Mouse (Mus musculus): Measurements from ENCODE around the gene Perm1.

Gene Perm1

DNA sequence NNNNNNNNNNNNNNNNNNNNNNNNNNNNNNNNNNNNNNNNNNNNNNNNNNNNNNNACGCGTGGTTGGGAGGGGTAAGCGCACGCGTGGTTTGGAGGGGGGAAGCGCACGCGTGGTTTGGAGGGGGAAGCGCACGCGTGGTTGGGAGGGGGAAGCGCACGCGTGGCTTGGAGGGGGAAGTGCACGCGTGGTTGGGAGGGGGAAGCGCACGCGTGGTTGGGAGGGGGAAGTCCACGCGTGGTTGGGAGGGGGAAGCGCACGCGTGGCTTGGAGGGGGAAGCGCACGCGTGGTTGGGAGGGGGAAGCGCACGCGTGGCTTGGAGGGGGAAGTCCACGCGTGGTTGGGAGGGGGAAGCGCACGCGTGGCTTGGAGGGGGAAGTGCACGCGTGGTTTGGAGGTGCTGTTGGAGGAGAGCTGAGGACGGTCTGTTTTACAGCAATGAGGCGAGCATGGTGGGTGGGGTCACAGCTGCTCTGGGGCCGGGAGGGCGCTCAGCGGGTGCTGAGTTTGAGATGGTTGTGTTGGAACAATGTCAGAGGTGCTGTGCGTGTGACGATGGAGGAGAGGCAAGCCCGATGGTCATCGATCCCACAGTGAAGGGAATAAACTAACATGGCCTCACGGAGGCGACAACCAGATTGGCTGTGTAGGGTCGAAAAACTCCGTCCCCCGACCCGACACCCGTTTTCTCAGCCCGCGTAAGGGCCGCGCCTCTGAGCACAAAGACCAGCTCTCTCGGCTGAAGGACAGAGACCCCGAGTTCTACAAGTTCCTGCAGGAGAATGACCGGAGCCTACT is 21.2 kb downstream of the Perm1 start:
- no peak for DNase-seq (ENCODE audit: low spot score in 2 of 2)

DNA sequence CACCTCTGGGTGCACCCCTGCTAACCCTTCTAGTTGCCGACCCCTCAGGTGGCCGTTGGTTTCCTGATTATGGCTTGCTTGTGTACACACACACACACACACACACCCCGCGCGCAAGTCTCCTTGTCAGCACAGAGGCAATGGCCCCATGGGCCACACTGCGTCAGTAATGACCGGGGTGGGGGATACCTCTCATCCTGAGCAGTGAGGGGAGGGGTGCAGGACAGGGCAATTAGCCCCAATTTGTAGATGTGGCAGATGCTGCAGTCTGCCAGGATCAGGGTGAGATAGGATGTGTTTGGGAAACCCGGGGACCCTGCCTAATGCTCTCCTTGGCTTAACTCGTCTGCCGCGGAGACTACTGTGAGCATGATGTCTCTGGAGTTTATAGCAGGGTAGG is 33.9 kb downstream of the Perm1 start:
- no peak for DNase-seq (ENCODE audit: low spot score in 2 of 2)

DNA sequence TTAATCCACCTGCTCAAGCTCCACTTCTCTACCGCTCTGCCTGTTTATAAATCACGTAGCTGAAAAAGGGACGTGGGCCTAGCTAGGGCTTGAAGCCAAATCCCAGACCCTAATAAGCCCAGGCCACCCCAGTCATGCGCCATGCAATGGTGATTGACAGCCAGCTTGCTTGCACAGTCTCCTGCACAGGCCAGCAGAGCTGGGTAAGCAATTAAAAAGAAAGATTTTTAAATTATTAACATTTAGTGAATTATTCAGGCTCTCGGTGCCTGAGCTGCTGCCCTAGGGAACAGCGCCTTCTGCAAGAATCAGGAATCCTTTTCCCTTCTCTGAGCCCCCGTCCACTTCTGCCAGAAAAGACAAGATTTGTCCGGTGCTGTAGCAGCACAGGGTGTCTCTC is 35.4 kb downstream of the Perm1 start:
- no peak for DNase-seq (ENCODE audit: low spot score in 2 of 2)

DNA sequence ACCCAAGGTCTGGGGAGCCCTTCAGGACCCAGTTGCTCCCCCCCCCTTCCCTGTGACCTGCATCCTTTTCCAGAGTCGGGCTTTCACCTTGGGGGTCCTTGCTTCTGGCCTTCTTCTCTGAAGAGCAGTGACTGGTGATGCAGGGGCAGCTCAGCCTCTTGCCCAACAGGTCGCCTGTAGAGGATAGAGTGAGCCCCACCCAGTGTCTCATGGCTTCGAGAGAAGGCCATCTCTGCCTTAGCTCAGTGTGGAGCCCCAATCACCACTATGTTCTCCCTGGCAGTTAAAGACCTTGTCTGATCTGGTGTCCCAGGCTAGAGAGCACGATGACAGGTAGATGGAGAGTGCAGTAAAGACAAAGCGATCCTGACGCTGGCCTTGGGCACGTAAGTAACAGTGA is 36.5 kb downstream of the Perm1 start:
- DNase-seq (ENCODE audit: low spot score in 2 of 2) = no peak

DNA sequence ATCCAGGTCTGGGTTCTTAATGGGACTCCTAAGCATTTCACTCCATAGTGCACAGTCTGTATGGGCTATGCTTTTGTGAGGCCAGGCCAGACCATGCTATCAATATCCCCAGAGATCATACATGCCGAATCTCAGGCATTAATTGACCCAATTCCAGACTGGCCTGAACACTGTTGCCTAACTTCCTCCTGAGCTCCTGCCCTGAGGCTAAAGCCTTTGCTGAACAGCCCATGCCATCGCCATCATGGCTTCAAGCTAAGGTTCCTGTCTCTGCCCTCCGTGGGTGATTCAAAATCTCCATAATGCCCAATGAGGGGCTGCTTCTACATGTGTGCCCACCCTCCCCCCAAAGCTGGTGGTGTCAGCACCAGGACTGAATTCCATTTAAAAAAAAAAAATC is 37.0 kb downstream of the Perm1 start:
- DNase-seq (ENCODE audit: low spot score in 2 of 2) = no peak

DNA sequence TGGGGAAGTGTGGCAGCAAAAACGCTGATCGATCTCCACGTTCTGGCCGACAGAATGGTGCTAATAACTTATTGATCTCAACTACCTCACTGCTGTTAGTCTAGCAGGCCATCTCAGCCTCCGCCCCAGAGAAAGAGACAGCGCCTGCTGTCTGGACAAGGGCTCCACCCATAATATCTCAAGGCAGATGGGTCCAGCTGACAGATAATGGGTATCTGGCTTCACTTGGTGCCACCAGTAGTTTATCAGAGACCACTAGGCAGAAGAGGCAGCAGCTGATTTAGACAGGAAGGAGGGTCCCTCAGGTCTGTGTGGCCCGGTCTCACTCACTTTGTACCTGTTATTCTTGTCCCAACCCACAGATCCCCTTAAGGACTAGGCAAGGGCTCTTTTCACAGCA is 37.4 kb downstream of the Perm1 start:
- no peak for DNase-seq (ENCODE audit: low spot score in 2 of 2)

DNA sequence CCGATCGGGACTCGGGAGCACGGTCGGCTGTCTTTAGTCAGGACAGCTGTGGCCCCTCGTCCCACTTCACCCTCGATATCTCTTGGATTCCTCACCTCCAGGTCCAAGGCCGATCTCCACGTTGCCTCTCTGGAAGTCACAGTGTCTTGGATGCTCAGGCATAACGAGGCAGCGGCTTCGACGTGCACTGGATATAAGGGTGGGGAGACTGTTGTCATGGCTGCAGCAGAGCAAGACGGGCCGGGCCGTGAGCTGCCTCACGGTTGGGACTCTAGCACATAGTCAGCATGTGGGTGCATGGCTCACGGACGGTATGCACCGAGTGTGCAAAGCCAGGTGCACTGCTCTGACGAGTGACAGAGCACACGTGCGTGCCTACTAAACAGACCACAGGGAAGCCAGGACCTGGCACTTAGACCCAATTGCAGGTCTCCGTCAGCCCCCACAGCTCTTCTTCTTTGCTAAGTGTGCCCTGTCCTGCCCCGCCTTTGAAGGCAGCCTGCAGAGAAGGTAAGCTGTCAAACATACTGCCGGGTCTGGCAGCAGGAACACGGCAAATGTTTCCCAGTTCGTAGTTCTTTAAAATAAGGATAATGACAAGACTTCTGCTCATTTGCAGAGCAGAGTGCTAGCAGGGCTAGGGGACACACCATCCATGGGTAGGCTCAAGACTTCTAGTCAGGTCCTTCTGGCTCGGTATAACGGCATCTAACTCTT is 38.9 kb downstream of the Perm1 start:
- no peak for DNase-seq (ENCODE audit: low spot score in 2 of 2)

DNA sequence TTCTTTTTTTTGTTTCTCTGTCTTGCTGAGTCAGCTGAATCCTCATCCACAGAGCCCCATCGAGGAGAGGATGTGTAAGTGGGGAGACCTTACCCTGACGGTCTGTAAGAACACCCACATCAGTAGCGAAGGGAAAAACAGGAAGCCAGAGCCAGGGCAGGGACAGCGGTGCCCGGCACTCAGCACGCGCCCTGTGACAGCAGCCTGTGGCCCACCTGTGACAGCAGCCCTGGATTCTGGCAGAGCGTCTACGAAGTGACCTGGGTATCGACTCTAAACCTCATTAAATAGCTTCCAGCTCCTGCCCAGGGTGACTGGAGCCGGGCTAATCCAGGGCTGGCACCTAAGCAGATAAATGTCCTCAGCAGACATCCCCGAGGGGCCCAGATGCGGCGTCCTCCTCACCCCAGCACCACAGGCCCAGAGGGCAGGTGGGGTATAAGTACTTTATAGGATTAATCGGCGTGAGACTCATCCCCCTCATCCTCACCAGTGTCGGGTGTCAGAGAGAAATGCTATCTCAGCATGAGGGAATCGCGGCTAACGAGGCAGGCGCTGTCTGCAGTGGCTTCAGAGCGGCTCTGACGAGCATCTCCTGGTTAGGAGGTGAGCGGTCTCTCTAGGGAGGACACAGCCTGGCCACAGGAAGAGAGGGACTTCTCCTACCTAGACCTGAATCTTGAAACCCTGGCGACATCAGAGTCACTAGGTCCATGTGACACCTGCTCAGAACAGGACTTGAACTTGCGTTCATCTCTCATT is 39.6 kb downstream of the Perm1 start, which contains the start of gene Samd11:
TSS of gene Samd11 (minus strand) at position 580 of the 762 bp plus-strand sequence.
- DNase-seq (ENCODE audit: low spot score in 2 of 2) = no peak
